Mouse (Mus musculus): ENCODE results near the gene 4921507P07Rik. TPM values are rescaled to one million over a fixed set of nuclear protein-coding genes. Genes with fewer than 3 reads are reported as not detected.

4921507P07Rik gene
- polyA plus RNA-seq, 1 experiment from 2014 or later = 0.49 TPM

DNA sequence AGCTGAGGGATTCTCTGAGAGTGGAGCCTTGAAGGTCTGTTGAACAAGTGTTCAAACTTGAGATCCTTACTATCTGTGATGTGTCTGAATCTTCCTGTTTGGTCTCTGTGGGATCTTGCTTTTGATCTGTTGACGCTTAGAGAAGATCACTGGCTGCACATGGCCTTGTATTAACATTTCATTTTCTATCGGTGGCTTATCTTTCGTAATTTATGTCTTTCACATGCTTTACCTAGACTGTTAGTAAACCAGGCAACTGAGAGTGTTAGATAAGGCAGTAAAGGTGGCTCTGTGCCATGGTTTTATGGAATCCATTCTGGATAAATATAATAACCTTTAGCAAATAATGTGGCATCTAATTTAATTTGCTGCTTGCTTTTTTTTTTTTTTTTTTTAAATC lies 6.2 kb downstream of the 4921507P07Rik start:
- no peak for ATAC-seq (ENCODE audit: insufficient number of reproducible peaks, low FRiP score, low TSS enrichment, low read depth)
- Histone ChIP-seq H3K4me1 (peaks cover 4% of the 10 kb centered on the region; the same call in 1 of the 2 replicates), H3K4me2 (replicated peaks) (no peak overlapping the region), H3K9ac (no peak overlapping the region), H3K27me3 (no peaks in the 10 kb centered on the region), H3K4me3 (replicated peaks) (no peak overlapping the region), H3K27ac (replicated peaks) (no peak overlapping the region), H3K9me3 (replicated peaks) (no peaks in the 10 kb centered on the region), H3K36me3 (no peaks in the 10 kb centered on the region)
- WGBS = 81% methylated on average over 3 of the region's 3 CpGs

DNA sequence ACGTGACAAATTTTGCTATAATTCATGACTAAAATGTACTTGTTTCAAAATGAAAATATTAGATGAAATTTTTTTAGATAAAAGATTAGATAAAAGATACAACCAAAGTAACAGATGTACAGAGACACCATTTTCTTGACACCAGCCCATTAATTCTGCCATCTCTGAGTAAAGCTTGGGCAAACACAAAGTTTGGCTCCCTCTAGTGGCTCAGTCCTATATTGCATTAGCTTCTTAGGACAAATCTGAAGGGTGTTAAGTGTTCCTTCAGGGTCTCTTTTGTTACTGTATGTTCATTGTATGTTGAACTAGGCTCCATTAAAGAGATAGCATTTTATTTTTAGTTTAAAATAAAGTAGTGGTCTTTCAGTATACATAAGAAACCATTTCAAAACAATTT lies 8.2 kb downstream of the 4921507P07Rik start:
- Histone ChIP-seq H3K4me3 (replicated peaks) (no peak overlapping the region), H3K4me2 (replicated peaks) (no peak overlapping the region), H3K9me3 (replicated peaks) (no peaks in the 10 kb centered on the region), H3K27ac (replicated peaks) (no peak overlapping the region), H3K36me3 (no peaks in the 10 kb centered on the region), H3K27me3 (no peaks in the 10 kb centered on the region), H3K9ac (no peak overlapping the region), H3K4me1 (peaks cover 5% of the 10 kb centered on the region; the same call in 1 of the 2 replicates)
- 85% methylated on average over 1 of the region's 1 CpGs for WGBS
- no peak for ATAC-seq (ENCODE audit: insufficient number of reproducible peaks, low FRiP score, low TSS enrichment, low read depth)

GRCm38 (mm10) chr6:50587412-50587811 lies 9.0 kb downstream of the 4921507P07Rik start:
- Histone ChIP-seq H3K9ac (no peak overlapping the region), H3K4me1 (peaks cover 5% of the 10 kb centered on the region; the same call in 1 of the 2 replicates), H3K4me3 (replicated peaks) (no peak overlapping the region), H3K4me2 (replicated peaks) (no peak overlapping the region), H3K9me3 (replicated peaks) (no peaks in the 10 kb centered on the region), H3K27ac (replicated peaks) (no peak overlapping the region), H3K27me3 (no peaks in the 10 kb centered on the region), H3K36me3 (no peaks in the 10 kb centered on the region)
- 82% methylated on average over 2 of the region's 2 CpGs for WGBS
- no peak for ATAC-seq (ENCODE audit: insufficient number of reproducible peaks, low FRiP score, low TSS enrichment, low read depth)

- Histone ChIP-seq H3K36me3 (no peaks in the 10 kb centered on the region), H3K9me3 (replicated peaks) (no peaks in the 10 kb centered on the region), H3K27ac (replicated peaks) (no peak overlapping the region), H3K9ac (no peak overlapping the region), H3K4me3 (replicated peaks) (no peak overlapping the region), H3K4me2 (replicated peaks) (no peak overlapping the region), H3K4me1 (peaks cover 5% of the 10 kb centered on the region; the same call in 1 of the 2 replicates), H3K27me3 (no peaks in the 10 kb centered on the region)
- WGBS = 73% methylated on average over 5 of the region's 5 CpGs
- no peak for ATAC-seq (ENCODE audit: insufficient number of reproducible peaks, low FRiP score, low TSS enrichment, low read depth)
These were observed 10.1 kb downstream of the 4921507P07Rik start for GRCm38 (mm10) chr6:50586316-50586715.

DNA sequence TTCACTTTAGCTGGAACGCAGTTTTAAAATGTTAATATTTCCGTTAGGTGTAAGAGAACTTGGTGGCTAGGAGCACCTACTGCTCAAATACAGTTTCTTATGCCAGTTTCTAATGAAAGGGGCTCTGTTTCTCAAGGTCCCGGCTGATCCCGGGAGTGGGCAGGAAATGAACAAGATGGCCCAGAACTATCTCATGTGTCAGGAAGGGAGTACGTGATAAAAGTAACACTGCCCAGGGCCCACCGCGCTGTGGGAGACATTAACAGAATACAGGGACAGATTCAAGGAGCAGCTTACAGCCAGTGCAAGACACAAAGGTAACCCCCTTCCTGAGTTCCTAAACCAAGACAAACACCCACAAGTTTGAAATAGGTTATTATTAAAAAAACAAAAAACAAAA lies 10.7 kb downstream of the 4921507P07Rik start:
- Histone ChIP-seq H3K9ac (no peak overlapping the region), H3K4me3 (replicated peaks) (no peak overlapping the region), H3K27ac (replicated peaks) (no peak overlapping the region), H3K4me1 (peaks cover 5% of the 10 kb centered on the region; the same call in 1 of the 2 replicates), H3K36me3 (no peaks in the 10 kb centered on the region), H3K27me3 (no peaks in the 10 kb centered on the region), H3K9me3 (replicated peaks) (no peaks in the 10 kb centered on the region), H3K4me2 (replicated peaks) (no peak overlapping the region)
- no peak for ATAC-seq (ENCODE audit: insufficient number of reproducible peaks, low FRiP score, low TSS enrichment, low read depth)
- WGBS = 57% methylated on average over 7 of the region's 7 CpGs

DNA sequence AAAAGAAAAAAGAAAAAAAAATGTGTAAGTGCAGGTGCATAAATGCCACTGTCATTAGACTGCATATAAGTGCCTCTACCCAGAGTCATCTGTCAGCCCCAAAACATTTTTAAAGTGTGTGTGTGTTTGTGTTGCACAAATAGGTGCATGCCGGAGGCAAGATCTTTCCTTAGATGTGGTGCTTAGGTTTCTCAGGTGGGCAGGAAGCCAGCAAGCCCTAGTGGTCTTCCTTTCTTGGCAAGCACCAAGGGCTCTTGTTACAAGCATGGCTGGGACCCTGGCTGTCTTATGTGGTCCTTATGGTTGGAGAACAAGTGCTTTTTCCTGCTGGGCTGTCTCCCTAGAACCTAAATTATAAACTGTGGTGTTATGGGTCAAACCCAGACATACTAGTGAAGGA lies 24.8 kb downstream of the 4921507P07Rik start:
- H3K36me3 ChIP-seq = no peaks in the 10 kb centered on the region
- WGBS = 81% methylated on average over 1 of the region's 1 CpGs

GRCm38 (mm10) chr6:50566997-50567255 lies 29.5 kb downstream of the 4921507P07Rik start:
- Histone ChIP-seq H3K27me3 (no peaks in the 10 kb centered on the region), H3K9me3 (replicated peaks) (no peaks in the 10 kb centered on the region), H3K27ac (replicated peaks) (peak overlapping the region; percentile 86), H3K36me3 (peaks cover 9% of the 10 kb centered on the region; the same call in 1 of the 2 replicates), H3K4me1 (peaks cover 13% of the 10 kb centered on the region), H3K9ac (peak overlapping the region; percentile 85), H3K4me2 (replicated peaks) (peak overlapping the region; percentile 68), H3K4me3 (replicated peaks) (peak overlapping the region; percentile 82)
- ATAC-seq (ENCODE audit: insufficient number of reproducible peaks, low FRiP score, low TSS enrichment, low read depth) = no peak
- WGBS = 12% methylated on average over 6 of the region's 6 CpGs

More for the DNA sequence above, 24.8 kb downstream of the 4921507P07Rik start:
- H3K27me3 ChIP-seq = no peaks in the 10 kb centered on the region
- no peak overlapping the region for H3K4me3 ChIP-seq (replicated peaks)
- H3K9ac ChIP-seq = no peak overlapping the region
- H3K27ac ChIP-seq (replicated peaks) = no peak overlapping the region
- ATAC-seq (ENCODE audit: insufficient number of reproducible peaks, low FRiP score, low TSS enrichment, low read depth) = no peak
- peaks cover 7% of the 10 kb centered on the region; the same call in 1 of the 2 replicates for H3K4me1 ChIP-seq
- no peaks in the 10 kb centered on the region for H3K9me3 ChIP-seq (replicated peaks)
- H3K4me2 ChIP-seq (replicated peaks) = no peak overlapping the region

DNA sequence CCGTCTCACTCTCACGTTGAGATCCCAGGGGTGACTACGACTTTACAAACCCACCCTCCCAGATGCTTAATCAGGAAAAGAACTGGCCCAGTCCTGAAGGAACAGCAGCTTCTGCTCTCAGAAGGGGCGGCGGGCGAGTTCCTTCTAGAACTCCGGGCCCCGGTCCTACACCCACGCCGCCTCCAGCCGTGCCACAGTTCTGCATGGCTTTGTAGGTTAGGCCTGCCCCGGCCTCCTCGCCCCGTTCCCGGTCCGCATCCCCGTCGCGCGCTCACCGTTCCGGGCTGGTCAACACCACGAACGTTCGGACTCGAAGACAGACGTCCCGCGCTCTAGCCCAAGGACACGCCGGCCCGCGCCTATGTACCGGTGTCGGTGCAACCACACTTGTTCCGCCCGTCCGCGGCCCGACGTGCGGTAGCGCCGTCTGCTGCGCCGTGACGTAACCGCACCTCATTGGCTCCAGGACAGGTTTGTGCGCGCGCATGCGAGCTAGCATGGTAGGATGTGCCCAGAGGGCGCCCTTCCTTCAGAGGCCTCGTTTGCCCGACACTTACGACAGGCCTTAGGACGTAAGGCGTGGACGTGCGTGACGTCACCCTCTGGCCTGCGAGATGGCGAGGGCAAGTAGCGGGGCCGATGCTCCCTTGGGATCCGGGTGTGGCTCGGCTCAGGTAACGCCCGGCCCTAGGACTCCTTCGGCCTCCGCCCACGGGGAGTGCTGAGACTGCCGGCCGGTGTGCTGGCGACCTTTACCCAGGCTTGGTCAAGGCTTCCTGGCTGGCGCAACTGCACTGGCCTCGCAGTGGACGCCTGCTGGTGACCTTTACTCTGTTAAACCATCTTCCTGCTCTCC lies 30.1 kb downstream of the 4921507P07Rik start, which contains the start of gene Cycs:
Gene Cycs (minus strand): TSS at position 398 of the 856 bp plus-strand sequence.
- Histone ChIP-seq H3K27ac (replicated peaks) (peak within 1 kb of the TSS; percentile 86), H3K36me3 (peaks cover 9% of the 10 kb centered on the region; the same call in 1 of the 2 replicates), H3K4me3 (replicated peaks) (peak within 1 kb of the TSS; percentile 82), H3K4me1 (peaks cover 10% of the 10 kb centered on the region), H3K9me3 (replicated peaks) (no peaks in the 10 kb centered on the region), H3K27me3 (no peaks in the 10 kb centered on the region), H3K4me2 (replicated peaks) (peak within 1 kb of the TSS; percentile 68), H3K9ac (peak within 1 kb of the TSS; percentile 85)
- WGBS = under 1% methylated on average over 78 of the region's 78 CpGs
- peak; percentile 98 for ATAC-seq (ENCODE audit: insufficient number of reproducible peaks, low FRiP score, low TSS enrichment, low read depth)

DNA sequence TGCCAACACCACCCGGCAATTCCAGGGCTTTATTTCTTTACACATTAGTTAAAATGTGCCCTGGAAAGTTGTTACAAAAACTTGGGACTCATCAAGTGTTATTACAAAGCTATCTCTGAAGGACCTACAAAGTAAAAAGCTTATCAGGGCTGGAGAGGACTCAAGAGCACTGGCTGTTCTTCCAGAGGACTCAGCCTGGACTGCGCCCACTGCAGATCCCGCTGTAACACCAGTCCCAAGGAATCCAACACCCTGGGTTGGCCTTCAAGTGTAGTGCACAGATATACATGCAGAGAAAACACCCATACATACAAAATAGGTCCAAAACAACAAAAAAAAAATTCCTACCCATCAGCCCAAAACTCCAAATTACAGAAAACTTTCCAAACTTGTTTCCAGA lies 32.8 kb downstream of the 4921507P07Rik start:
- Histone ChIP-seq H3K9ac (no peak overlapping the region), H3K4me3 (replicated peaks) (no peak overlapping the region), H3K27me3 (no peaks in the 10 kb centered on the region), H3K4me1 (peaks cover 10% of the 10 kb centered on the region), H3K4me2 (replicated peaks) (no peak overlapping the region), H3K9me3 (replicated peaks) (no peaks in the 10 kb centered on the region), H3K27ac (replicated peaks) (no peak overlapping the region), H3K36me3 (peaks cover 9% of the 10 kb centered on the region; the same call in 1 of the 2 replicates)
- ATAC-seq (ENCODE audit: insufficient number of reproducible peaks, low FRiP score, low TSS enrichment, low read depth) = no peak
- WGBS = 98% methylated on average over 3 of the region's 3 CpGs

GRCm38 (mm10) chr6:50562421-50562820 lies 34.0 kb downstream of the 4921507P07Rik start:
- Histone ChIP-seq H3K27me3 (no peaks in the 10 kb centered on the region), H3K4me2 (replicated peaks) (no peak overlapping the region), H3K9ac (no peak overlapping the region), H3K36me3 (peaks cover 9% of the 10 kb centered on the region; the same call in 1 of the 2 replicates), H3K9me3 (replicated peaks) (no peaks in the 10 kb centered on the region), H3K27ac (replicated peaks) (no peak overlapping the region), H3K4me3 (replicated peaks) (no peak overlapping the region), H3K4me1 (peaks cover 10% of the 10 kb centered on the region)
- ATAC-seq (ENCODE audit: insufficient number of reproducible peaks, low FRiP score, low TSS enrichment, low read depth) = no peak
- WGBS = 73% methylated on average over 4 of the region's 4 CpGs

- WGBS = 95% methylated on average over 1 of the region's 1 CpGs
- H3K27ac ChIP-seq (replicated peaks) = no peak overlapping the region
- H3K9me3 ChIP-seq (replicated peaks) = no peaks in the 10 kb centered on the region
- H3K4me1 ChIP-seq = peaks cover 6% of the 10 kb centered on the region
- no peak for ATAC-seq (ENCODE audit: insufficient number of reproducible peaks, low FRiP score, low TSS enrichment, low read depth)
- peaks cover 9% of the 10 kb centered on the region; the same call in 1 of the 2 replicates for H3K36me3 ChIP-seq
- no peak overlapping the region for H3K4me3 ChIP-seq (replicated peaks)
- no peak overlapping the region for H3K9ac ChIP-seq
- H3K4me2 ChIP-seq (replicated peaks) = no peak overlapping the region
- no peaks in the 10 kb centered on the region for H3K27me3 ChIP-seq
These were observed 35.7 kb downstream of the 4921507P07Rik start for GRCm38 (mm10) chr6:50560776-50561175.

Data from embryonic facial prominence, embryonic 15.5 days (tissue).